Mouse (Mus musculus) spleen, adult 18-20 months (tissue): ENCODE data around the gene Zcwpw1.
A peak's percentile ranks its signal among the peaks of the same experiment; 100 is the strongest.

Experiments used
- DNase-seq, 2 experiments: peaks; one replicate each; pipeline ENCODE4 v3.0.0; 2022; ENCODE audit warnings: mixed read lengths in 2 of 2

The Zcwpw1 gene

DNA sequence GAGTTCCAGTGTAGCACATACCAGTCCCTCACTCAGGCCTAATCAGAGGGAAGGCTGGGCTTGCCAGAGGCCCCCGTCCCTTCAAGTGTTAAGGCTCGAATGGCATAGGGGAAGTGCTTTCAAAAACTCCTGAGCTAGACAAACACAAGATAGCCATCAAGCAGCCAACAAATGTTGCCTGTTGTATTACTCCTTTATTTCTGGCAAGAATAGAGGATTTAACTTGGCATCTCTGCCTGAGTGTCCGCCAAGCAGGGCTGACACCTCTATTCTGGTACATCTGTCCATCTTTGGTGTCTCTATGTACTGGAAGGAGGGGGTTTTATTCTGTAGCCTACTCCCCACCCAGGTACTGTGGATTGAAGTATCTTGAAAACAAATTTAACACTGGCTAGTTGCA is 31.5 kb upstream of the Zcwpw1 start:
- DNase-seq, result no peak

DNA sequence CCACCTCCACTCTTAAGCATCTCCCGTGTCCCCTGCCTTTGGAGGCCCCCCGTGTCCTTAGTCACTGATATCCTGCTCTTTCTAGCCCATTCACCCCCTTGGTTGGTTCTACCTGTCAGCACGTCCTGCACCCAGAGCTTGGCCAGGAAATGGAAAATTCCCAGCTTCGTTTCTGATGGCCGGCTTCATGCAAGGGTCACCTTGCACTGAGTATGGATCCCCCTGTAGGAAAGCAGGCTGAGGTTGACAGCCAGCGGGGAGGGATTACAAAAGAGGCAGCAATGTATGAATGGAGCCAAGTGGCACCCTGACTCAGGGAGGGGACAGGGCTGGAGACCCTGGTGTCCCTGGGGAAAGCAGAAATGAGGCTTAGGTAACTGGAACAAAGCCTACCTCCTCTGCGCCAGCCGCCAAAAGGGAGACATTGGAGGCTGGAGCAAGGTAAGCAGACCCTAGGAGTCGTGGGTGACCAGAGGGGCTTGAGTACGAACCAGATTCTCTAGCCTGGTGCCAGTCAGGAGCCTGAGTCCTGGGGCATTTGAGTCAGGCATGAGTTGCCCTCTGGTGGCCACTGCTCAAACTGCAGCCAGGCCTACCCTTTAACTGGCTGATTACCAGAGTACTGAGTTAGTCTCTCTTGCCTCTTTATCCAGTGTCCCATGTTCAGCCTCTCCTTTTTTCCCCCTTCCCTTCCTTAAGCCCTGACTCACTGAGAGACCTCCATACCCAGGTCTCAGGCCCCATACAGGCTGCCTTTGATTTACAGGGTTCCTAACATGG is 30.5 kb upstream of the Zcwpw1 start:
- peak; percentile 70 to 85 for DNase-seq

DNA sequence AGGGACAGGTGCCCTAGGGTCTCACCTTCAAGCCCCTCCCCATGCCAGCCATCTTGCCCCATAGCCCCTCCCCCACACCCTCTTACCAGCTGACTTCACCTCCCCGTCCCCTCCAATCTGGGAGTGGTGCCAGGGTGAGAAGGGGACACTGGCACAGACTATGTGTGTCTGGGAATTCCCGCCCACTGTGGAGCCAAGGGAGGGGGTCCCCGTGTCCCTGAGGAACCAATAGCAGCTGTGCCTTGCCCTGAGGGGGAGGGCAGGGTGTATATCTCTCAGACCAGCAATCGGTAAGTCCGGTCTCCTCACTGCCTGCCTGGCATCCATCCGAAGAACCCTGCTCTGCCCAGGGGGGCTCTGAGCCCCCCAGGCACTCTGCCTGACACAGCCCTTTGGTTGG is 29.7 kb upstream of the Zcwpw1 start:
- no peak for DNase-seq

DNA sequence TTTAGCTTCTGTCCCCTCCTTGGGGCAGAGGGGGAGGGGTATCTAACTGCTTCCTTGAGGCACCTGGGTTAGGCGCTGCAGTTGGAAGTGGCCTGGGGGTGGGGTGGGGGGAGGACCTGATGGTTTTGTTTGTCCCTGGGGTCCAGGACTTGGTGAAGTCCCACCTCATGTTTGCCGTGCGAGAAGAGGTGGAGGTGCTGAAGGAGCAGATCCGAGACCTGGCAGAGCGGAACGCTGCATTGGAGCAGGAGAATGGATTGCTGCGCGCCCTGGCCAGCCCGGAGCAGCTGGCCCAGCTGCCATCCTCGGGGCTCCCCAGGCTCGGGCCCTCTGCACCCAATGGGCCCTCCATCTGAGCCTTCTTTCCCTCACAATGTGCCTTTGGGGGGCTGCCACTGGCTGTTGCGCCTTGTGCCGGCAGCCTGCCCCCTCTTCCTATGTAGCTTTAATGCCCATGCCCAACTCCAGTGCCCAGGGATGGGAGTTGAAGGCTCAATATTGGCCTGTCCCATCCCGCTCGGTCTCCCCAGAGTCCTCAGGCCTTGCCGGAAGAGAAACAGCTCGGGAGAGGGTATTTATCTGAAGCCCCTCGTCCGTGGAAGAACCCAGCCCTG is 28.6 kb upstream of the Zcwpw1 start:
- no peak for DNase-seq

DNA sequence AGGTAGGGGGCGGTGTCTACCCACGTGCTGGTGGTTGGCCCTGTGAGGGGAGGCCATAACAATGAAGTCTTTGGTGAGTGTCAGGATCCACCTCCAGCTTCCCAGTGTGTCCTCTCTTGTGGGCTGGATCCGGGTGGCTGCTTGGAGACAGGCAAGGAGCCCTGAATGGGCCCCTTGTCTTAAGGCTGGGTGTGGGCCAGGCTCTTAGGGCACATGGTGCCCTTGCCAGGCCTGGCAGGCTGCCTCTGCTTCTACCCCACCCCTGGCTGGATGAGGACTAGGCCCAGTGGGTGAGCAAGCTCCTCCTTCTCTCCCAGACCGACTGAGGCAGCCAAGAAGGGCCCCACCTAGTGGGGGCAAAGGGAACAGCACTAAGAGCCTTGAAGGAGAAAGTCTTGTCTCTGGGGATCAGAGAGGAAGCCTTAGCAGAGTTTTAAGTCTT is 27.6 kb upstream of the Zcwpw1 start:
- DNase-seq, result peak; percentile 62 to 81

DNA sequence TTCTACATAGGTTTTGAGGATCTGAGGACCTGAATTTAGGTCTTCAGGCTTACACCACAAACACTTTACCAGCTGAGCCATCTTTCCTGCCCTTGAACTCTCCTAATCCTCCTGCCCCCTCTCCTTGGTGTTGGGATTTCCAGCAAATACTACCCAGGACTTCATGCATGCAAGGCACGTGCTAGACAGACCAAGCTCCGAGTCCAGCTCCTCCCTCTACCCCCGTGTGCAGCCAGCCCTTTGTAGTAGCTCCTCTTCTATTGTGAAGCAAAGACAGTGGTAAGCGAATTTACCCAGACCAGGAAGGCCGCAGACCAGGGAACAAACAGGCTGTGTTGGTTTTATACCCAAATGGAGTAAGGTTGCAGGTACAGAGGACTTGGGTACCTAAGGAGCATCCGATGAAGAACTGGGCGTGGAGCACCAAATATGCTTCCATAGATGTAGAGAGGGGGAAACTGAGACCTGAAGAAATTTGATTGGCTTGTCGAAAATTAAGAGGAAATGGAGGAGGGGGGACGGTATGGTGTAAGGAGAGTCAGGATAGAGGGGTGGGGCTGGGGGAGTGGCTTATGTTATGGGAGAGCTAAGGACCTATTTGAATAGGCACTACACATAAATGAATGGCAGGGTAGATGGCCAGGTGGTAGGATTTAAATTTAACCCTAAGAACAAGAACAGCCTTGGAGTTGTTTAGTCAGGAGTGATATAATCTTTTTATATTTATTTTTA is 22.8 kb upstream of the Zcwpw1 start:
- DNase-seq, result no peak

DNA sequence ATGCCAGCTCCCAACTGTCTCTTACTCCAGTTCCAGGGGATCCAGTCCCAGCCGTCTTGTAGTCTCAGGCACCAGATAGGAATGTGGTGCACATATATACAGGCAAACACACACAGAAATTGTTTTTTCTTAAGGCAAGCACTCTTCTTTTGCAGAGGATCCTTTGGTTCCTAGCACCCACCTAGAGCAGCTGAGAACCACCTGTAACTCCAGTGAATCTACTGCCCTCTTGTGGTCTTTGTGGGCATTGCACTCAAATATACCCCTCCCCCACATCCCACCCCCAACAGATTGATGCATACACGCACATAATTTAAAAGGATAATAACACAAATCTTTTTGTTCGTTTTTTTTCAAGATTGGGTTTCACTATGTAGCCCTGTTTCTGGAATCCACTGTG is 21.3 kb upstream of the Zcwpw1 start:
- DNase-seq, result no peak

DNA sequence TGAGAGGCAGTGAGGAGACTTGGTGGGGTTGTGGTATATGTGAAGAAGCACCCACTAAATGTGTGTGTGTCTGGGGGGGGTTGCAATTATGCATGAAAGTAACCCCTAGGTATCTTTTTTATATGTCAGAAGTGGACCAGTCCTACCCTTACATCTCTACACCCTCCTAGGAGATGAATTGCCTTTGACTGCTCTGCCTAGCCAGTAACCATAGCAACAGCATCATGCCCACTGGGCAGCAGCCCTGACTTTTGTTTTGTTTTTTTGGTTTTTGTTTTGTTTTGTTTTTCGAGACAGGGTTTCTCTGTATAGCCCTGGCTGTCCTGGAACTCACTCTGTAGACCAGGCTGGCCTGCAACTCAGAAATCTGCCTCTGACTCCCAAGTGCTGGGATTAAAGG is 19.1 kb upstream of the Zcwpw1 start:
- DNase-seq, result no peak

DNA sequence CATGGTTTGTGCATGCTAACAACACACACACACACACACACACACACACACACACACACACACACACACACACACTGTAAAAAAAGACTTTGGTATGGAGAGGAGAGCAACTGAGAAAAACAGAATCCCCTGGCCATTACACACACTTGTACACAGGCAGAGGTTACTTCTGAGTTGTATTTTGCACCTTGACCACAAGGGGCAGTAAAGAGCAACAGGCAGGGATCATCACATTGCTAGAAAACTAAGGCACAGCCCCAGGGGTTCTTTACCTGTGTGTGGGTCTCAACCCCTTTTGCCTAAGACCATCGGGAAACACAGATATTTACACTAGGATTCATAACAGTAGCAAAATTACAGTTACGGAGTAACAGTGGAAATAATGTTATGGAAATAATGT is 16.9 kb upstream of the Zcwpw1 start:
- DNase-seq, result no peak

DNA sequence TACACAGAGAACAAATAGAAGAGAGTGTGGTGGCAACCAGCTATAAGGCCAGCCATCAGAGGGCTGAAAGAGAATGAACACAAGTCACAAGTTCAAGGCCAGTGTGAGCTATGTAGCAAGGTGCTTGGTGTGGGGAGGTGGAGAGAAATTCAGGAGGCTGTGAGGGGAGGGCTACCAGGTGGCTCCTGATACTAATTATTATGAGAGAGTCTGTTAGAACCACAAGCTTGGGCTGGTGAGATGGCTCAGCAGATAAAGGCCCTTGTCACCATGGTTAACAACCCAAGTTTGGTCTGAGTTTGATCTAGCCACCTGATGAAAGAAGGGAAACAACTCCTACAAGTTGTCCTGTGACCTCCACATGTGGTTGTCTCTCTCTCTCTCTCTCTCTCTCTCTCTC is 14.8 kb upstream of the Zcwpw1 start:
- DNase-seq, result no peak

DNA sequence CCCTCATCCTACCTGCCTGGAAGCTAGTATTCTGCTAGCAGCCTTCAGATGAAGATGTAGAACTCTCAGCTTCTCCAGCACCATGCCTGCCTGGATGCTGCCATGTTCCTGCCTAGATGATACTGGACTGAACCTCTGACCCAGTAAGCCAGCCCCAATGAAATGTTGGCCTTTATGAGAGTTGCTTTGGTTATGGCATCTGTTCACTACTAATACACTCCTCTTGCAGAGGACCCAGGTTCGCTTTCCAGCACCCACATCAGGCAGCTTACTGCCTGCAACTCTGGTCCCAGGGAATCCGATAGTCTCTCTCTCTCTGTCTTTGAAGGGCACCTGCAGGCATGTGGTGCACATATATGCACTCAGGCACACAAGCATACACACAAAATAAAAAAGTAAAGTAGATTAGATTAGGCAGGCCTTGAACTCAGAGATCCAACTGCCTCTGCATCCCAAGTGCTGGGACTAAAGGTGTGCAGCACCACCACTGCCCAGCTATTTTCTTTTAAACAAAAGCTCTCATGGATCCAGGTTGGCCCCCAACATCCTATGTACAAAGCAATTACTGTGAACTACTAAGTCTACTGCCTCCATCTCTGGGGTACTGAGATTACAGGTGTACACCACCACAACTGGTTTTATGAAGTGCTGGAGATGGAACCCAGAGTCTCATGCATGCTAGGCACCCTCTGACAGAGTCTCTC is 11.9 kb upstream of the Zcwpw1 start:
- no peak for DNase-seq

DNA sequence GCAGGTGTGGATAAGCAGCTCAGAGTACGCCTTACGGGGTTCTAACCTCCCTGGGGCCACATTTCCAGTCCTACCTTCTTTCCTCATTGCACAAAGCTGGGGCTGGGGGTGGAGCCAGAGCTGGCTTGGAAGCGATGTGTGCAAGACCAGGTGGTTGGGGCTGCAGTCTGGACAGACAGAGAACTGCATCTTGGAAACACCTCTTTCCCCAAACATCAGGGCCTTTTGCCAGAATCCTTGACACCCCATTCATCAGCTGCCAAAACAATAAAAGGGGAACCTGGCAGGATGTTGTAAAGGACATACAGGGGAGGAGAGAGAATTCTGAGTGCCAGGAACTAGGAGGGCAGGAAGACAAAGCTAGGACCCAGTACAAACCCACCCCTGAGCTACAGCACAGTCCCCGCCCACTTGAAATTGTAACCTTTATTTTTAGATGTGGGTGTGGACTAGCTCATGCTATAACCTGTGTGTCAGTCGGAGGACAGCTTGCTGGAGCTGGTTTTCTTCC is 11.1 kb upstream of the Zcwpw1 start:
- no peak for DNase-seq

DNA sequence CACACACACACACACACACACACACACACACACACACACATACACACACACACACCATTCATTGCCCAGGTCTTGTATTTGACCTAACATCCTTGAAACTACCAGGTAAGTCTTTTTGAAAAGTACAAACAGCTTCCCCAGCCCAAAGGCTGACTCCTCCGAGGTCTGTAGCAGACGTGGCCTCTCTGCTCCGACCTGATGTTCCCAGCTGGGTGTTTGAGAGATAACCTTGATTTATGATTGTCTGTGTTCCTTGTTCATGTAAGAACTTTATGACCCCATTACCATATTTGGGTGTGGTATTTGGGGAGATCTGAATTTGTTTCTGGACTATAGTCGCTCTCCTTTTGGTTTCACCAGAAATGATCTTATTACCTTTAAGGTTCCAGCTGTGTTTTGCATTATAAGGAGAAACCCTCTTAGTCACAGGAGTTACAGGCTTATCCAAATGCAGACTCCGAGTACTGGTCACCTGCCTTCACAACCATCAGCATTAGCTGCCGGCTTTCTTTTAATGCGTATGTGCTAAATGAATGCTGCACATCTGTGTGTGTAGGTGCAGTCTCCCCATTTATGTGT is 10.2 kb upstream of the Zcwpw1 start:
- DNase-seq, result no peak

DNA sequence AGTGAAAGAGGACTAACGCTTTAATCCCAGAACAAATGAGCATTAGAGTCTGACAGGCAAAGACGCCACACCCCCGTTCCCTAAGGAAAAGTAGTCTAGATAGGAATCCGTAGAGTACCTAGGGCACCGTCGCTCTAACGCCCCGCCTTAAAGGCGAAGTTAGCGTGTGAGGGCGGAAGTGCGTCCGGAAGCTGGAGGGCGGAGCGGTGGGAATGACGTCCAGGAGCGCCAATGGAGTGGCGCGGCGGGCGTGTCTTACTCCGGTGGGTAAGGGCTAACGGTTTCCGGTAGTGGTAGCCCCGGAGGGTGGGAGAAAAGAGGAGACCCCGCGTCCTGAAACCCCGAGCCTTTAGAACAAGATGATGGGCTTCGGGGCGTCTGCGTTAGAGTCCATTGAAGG is 9.0 kb upstream of the Zcwpw1 start, which contains the start of gene Ppp1r35:
Gene Ppp1r35, plus strand, starts transcription at position 215 of the 400 bp plus-strand sequence.
- DNase-seq, result peak; percentile 90 to 96

DNA sequence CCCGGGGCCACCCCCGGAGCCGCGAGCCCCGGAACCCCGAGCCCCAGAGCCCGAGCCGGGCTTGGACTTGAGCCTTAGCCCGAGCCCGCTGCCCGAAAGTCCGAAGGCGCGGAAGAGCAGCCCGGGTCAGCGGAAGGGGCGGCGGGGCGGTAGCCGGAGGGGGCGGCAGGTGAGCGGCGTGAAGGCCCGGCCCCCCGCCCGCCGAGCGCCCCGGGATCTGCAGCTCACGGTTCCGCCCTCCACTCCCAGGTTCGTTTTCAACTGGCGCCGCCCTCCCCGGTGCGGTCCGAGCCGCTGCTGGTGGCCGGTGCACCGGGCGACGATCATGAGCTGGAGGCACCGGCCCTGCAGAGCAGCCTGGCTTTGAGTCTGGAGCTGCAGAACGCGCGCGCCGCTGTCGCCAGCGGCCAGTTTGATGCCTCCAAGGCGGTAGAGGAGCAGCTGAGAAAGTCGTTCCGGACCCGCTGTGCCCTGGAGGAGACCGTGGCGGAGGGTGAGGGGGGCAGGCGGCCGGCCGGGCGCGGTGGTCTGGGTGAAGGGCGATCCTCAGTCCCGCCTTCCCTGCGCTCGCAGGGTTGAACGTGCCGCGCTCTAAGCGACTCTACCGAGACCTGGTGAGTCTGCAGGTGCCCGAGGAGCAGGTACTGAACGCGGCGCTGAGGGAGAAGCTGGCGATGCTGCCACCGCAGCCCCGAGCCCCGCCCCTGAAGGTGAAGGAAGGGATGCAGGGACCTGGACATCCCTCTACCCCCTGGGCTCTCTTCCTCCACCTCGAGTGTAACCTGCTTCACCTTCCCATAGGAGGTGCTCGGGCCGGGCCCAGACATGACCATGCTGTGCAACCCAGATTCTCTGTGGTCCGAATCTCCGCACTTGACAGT is 8.3 kb upstream of the Zcwpw1 start:
- DNase-seq, result peak in 1 of 2 experiments; percentile 35

DNA sequence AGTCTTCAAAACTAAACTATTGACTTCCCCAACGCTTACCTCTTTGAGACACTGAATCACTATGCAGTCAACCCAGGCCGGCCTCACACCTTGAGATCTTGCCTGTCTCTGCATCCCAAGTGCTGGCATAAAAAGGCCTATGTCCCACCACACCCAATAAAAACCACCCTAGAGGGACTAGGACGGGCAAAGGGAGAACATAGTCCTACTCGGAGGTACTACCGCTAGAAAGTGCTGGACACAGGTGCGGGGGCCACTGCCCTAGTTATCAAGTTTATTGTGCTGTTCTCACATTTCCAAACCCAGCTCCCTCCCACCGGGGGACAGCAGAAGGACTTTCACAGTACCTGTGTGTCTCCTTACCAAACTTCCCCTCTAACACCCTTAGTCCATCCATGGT is 5.9 kb upstream of the Zcwpw1 start:
- DNase-seq, result no peak

DNA sequence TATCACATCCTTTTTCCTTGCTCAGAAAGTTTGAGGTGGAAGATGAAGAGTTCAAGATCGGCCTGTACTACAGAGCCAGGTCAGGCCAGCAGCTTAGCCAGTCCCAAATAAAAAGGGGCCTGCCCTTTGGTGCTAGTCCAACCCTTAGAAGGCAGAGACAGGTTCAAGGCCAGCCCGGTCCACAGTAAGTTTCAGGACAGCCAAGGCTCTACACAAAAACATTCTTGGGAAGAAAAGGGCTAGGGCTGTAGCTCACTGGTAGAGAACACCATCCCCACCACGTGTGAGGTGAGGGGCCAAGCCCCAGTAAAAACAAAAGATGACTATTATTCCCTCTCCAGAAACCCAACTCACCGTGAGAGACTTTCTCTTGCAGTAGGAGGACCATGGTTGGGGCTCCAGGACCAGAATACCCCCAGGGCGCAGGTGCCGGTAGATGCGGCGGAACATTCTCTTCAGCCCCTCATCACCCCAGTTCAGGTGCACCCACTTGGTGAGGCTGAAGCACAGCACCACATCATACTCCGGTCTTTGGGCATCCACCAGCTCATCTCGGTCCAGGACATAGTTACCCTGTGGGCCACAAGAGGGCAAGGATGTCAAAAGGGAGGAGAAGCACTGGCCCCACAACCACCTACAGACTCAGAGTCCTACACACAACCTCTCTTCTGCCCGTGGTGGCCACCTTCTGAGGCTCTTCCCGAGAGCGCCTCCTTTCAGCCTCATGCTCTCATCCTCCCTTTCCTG is 4.6 kb upstream of the Zcwpw1 start:
- no peak for DNase-seq

DNA sequence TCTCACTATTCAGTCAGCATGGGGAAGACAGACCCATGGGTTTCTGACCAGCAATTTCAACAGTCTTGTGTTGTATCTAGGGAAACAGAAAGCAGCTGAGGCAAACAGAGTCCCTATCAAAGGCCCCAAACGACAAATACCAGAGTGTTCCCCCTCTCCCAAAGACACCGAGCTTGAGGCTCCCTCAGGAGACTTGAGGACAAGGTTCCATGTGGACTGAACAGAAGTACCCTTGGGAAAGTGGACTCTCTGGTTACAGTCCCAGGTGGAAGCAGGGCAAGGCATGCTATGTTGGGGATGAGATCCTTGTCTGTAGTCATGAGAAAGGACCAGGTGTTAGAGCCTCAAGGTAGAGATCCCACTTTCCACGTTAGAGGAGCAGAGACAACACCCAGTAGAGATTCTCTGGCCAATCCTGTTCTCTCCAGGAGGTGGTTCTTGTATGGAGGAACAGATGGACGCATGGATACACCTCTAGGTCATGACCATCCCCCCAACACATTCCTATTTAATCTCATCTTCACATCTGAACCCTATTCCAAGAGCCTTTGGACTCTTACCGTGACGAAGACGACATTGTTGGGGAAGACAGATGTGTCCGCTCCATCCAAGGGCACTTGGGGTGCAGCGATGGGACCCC is 3.6 kb upstream of the Zcwpw1 start:
- no peak for DNase-seq

DNA sequence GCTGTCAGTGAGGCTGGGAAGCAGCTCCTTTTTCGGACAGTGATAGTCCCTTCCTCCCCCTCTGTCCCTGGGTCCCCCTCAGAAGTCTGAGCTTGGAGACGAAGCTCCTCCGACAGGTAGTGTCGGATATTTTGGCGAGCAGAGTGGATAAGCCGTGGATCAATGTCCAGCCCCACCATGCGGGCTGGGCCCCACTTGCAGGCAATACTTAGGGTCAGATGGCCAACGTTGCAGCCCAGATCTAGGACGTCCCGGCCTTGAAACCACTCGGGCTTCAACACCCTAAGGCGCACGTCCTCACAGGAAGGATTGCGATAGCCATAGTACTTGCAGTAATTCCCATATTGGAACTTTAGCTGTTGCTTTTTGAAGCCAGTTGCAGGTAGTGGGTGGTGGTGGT is 3.1 kb upstream of the Zcwpw1 start:
- DNase-seq, result peak in 1 of 2 experiments; percentile 12
